Mouse (Mus musculus): ENCODE results near the gene Sele. TPM values are rescaled to one million over a fixed set of nuclear protein-coding genes. Genes with fewer than 3 reads are reported as not detected.

Gene Sele
- total RNA-seq, 2 experiments from 2014 or later = not detected

GRCm38 (mm10) chr1:164070461-164070860, 22.4 kb downstream of the Sele start:
- no peak for DNase-seq
- intact Hi-C loops (cut with DNase I) = no loop called here

DNA sequence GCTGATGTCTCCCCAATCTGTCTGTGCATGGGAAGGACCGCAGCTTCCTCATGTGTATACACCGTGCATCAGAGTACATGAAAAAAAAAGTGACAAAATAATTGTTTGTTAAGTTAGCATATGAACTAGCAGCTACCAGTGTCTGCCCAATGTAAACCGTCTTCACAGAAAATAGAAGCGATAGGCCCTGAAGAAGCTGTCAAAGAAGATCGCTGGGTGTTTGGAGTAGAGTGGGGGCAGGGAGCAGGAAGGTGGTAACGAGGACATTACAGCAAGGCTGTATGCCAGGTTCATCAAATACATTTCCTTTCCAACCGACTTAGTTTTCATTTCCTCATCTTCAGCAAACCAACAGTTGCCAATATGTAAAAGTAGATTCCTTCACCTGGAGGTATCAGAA, 23.1 kb downstream of the Sele start:
- intact Hi-C loops (cut with DNase I) = no loop called here
- DNase-seq = no peak

GRCm38 (mm10) chr1:164072001-164072400, 24.0 kb downstream of the Sele start:
- intact Hi-C loops (cut with DNase I) = no loop called here
- no peak for DNase-seq

- DNase-seq = no peak
- intact Hi-C loops (cut with DNase I) = no loop called here
These were observed 25.1 kb downstream of the Sele start for GRCm38 (mm10) chr1:164073091-164073490.

- intact Hi-C loops (cut with DNase I) = no loop called here
- no peak for DNase-seq
These were observed 25.8 kb downstream of the Sele start for GRCm38 (mm10) chr1:164073803-164074202.

DNA sequence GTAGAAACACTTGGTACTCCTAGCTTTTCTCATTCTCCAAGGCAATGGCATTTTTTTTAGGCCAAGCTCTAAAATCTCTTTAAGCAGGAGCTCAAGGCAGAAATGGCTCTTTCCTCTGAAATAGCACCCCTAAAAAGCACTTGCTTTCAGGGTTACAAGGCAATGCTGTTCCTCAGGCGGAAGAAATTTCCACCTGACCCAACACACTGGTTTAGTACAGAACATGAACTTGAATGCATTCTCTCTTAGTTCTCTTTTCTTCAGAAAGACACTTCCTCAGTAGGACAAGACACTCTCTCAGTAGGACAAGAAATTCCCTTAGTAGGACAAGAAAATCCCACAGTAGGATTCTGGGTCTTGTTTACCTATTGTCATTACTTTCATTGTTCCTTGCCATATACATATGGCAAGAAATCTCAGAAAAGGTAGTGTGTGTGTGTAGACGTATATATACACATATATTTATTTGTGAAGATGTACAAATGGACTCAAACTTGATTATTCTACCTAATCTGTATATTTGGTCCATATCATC, 26.6 kb downstream of the Sele start:
- intact Hi-C loops (cut with DNase I) = no loop called here
- no peak for DNase-seq

DNA sequence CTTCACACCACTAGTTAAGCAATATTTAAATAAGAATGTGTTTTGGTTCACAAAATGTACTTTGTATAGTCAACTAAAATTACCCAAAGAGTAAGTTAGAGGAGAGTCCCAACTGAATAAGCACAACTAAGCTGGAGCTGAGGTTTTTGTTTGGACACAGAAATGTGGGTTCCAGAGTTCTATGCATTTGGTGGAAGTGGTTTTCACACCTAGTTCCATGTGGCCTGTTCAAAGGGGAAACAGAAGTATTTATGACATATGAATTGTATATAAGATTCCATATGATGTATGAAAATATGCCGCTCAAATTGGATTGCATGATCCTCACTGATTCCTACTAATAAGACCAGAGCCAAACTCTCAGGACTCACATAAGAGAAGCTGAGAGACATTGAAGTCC, 27.4 kb downstream of the Sele start:
- intact Hi-C loops (cut with DNase I) = no loop called here
- no peak for DNase-seq

DNA sequence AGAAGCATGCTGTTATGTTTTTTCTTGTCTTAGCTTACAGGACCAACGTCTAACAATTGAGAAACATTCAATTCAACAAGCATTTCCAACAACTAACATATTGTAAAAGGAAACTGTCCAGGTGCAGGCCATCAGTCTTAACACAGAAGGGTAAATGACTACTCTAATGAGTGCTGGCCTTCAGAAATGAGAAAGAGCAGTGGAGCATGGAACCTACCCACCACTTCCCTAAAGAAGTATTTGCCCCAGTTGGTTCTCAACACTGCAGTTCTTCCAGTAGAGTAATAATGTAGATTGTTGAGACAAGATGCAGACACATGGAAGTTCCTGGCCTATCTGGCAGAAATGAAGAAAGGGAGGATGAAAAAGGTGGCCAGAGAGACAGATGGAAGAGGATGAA, 28.4 kb downstream of the Sele start:
- intact Hi-C loops (cut with DNase I) = no loop called here
- no peak for DNase-seq

DNA sequence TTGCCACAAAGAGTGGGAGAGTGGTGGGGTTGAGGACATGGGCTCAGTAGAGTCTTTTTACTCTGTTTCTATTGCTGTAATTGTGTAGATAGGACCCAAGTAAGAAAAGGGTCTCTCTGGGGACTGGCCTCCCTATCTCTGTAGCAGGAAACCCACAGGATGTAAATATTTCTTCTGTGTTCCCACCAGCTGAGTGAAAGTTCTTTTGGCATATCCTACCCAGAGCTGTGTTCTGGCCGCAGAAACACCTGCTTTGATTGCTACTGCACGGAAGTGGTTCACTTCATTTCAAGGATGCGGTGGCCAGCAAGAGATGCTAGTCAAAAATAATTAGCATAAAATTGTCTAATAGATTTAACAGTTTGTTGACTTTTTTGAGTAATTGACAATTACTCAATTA, 29.0 kb downstream of the Sele start:
- DNase-seq = no peak
- intact Hi-C loops (cut with DNase I) = no loop called here

- DNase-seq = no peak
- intact Hi-C loops (cut with DNase I) = no loop called here
These were observed 30.3 kb downstream of the Sele start for GRCm38 (mm10) chr1:164078323-164078741.

GRCm38 (mm10) chr1:164079091-164079490, 31.1 kb downstream of the Sele start:
- intact Hi-C loops (cut with DNase I) = no loop called here
- no peak for DNase-seq

DNA sequence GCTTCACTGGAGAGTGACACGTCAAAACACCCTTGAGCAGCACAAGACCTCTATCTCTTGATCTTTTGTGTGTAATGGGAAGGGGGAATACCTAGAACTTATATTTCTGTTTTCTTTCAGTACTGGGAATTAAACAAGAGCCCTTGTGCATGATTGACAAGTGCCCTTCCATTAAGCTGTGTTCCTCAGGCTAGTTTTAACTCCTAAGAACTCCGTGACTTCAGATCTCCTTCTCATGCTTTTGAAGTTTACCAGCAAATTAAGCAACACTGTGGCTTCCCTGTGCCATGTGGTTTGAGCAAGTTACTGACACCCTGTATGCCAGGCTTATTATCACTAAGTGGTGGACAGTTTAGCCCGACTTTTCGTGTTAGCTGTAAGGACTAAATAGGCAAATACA, 35.0 kb downstream of the Sele start:
- no peak for DNase-seq
- intact Hi-C loops (cut with DNase I) = no loop called here

DNA sequence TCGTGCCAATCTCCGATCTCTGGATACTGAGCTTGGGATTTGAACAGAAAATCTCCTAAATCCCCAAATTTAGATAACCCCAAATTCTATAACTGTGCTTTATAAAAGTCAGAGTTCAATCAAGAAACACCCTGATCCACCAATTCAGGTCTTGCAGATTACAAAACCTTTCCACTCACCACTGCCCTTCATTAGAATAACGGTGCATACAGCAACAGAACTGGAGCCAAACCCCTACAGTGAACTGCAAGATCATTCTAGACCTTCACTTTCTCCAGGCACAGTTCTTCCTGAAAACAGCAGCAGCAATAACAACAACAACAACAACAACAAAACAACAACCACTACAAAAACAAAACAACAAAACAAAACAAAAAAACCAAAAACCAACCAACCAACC, 38.8 kb downstream of the Sele start:
- intact Hi-C loops (cut with DNase I) = no loop called here
- no peak for DNase-seq

DNA sequence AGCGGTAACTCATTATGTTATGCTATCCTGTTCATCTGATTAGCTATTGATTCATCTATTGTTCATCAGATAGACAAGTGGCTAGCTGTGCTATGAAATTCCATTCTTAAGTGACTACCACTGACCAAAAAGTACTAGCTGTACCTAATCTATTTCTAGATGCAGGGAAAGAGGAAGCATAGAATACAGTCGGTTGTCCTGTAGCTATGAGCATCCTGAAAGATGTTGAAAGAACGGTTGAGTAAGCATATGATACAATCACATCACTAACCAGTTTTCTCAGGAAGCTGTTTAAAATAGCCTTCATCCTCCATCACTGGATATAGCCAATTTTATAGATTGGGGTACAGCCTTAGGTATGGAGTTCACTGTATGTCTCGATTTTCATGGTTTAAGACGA, 39.8 kb downstream of the Sele start:
- intact Hi-C loops (cut with DNase I) = no loop called here
- DNase-seq = no peak

DNA sequence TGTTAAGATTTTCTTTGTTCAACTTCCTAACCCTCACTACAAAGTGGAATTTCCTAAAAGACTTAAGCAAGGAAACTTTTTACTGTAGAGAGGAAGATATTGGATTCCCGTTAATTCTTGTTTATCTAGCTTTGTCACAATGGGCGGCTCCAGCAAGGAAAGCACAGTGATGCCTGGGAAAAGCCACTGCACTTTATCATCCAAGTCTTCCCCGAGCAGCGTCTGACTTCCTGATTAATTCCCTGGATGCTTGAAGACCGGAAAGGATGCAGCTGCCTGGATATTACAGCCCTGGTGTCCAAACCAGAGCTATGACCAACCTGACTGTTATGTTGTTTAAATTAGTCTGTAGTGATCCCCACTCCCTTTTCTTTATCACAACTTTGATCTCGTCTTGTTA, 48.7 kb downstream of the Sele start:
- intact Hi-C loops (cut with DNase I) = no loop called here
- no peak for DNase-seq

GRCm38 (mm10) chr1:164097911-164098310, 49.9 kb downstream of the Sele start:
- no peak for DNase-seq

DNA sequence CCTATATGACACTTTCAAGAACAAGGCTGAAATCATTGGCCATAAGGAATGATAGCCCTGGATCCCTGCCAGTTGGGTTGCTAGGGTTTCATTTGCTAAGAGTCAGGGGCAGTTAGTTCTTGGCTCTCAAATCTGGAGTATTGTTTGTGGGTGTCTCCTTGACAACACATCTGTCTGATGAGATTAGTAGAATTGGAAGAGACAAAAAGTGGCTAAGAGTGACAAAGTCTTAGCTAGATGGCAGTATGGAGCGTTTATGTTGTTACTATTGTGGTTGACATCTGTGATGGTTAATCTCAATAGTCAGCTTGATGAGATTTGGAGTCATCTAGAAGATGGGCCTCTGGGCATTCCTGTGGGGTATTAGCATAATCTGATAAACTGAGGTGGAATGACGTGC, 50.3 kb downstream of the Sele start:
- DNase-seq = peak; percentile 5
- intact Hi-C loops (cut with DNase I) = no loop called here

More at GRCm38 (mm10) chr1:164097911-164098310, 49.9 kb downstream of the Sele start:
- intact Hi-C loops (cut with DNase I) = no loop called here

Other genes starting within 250 kb of the Sele start
- 10 to 100 TPM; 22.2 to 23.3 TPM for gene Scyl3, start 119.1 kb upstream of the Sele start, total RNA-seq (2021)
- 1 to 10 TPM; 2.8 to 3.1 TPM for gene BC055324, start 53.4 kb upstream of the Sele start, total RNA-seq (2021)
- gene Mettl18, start 53.3 kb upstream of the Sele start, total RNA-seq (2021) = 1 to 10 TPM; 5.1 to 5.2 TPM
- gene Sell, start 13.7 kb downstream of the Sele start, total RNA-seq (2021) = under 1 TPM in 1 of 2 experiments, not detected in 1; 0.20 TPM
- under 1 TPM in 1 of 2 experiments, not detected in 1; 0.14 TPM for gene Selp, start 67.0 kb downstream of the Sele start, total RNA-seq (2021)
- under 1 TPM; 0.14 to 0.24 TPM for gene F5, start 103.6 kb downstream of the Sele start, total RNA-seq (2021)
- gene Slc19a2, start 200.8 kb downstream of the Sele start, total RNA-seq (2021) = 1 to 10 TPM; 8.9 to 9.1 TPM
- gene Ccdc181, start 227.4 kb downstream of the Sele start, total RNA-seq (2021) = 10 to 100 TPM; 21.2 to 22.3 TPM

Measured in left cerebral cortex, postnatal 4 days (tissue).